Mouse (Mus musculus) myocyte (in vitro differentiated cells): ENCODE measurements around the gene Gm11596.

ENCODE experiments used
- POLR2A ChIP-seq: IDR thresholded peaks from one replicate; pipeline ENCODE4 v1.6.1; 2011; ENCODE audit warnings: low read depth, mild to moderate bottlenecking, control low read depth, moderate library complexity; ENCODE audit not compliant: insufficient read length
- POLR2AphosphoS2 ChIP-seq: IDR thresholded peaks from one replicate; pipeline ENCODE4 v1.6.1; 2011; ENCODE audit warnings: low read depth, control low read depth; ENCODE audit not compliant: insufficient read length
- TCF3 ChIP-seq: IDR thresholded peaks from one replicate; pipeline ENCODE4 v1.6.1; 2011; ENCODE audit warnings: low read depth, control low read depth; ENCODE audit not compliant: insufficient read length

DNA sequence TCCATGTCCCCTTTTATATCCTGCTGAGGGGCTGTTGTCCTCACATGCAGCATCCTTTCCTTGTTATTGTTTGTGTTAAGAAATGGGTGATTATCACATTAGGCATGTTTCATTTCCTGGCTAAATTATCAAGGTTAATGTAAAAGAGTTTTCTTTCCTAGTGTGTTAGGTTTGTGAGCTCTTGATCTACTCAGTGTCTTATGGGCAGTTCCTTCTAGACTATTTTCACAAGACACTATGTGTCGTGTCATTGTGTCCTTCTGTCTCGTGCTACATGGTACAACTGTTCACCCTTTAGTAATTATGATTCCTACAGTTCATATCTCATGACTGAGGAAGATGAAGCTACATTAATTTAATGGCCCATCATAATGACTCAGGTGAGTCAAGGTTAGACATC is at the start of gene Gm11596:
- TF ChIP-seq POLR2AphosphoS2 (no peak), TCF3 (no peak), POLR2A (no peak)
